Mouse (Mus musculus): ENCODE results near the gene Nxpe5. TPM values are rescaled to one million over a fixed set of nuclear protein-coding genes. Genes with fewer than 3 reads are reported as not detected.

Nxpe5 gene
- polyA plus RNA-seq, 1 experiment from 2014 or later: not detected

- no peak for ATAC-seq (replicated peaks; ENCODE audit: low FRiP score, low TSS enrichment, low read depth)
- 35% methylated on average over 41 of the region's 41 CpGs for WGBS
- peak; percentile 60 for DNase-seq (ENCODE audit: low spot score)
- no peaks in the 10 kb centered on the region for H3K27me3 ChIP-seq (replicated peaks; ENCODE audit: control insufficient read depth, insufficient read depth, low read length)
- H3K4me2 ChIP-seq (ENCODE audit: low read length): peak overlapping the region; percentile 31
- no peak overlapping the region for H3K4me3 ChIP-seq (ENCODE audit: low read depth, low read length)
- no peak overlapping the region for H3K27ac ChIP-seq (ENCODE audit: low read depth)
- peaks cover 1% of the 10 kb centered on the region; the same call in 1 of the 2 replicates for H3K9me3 ChIP-seq (ENCODE audit: control insufficient read depth, low read length)
- no peak overlapping the region for H3K9ac ChIP-seq (ENCODE audit: low read length)
- peaks cover 39% of the 10 kb centered on the region for H3K4me1 ChIP-seq (replicated peaks; ENCODE audit: control insufficient read depth, insufficient read depth, low read length)
- H3K36me3 ChIP-seq (ENCODE audit: control insufficient read depth, insufficient read depth, low read length): peaks cover 12% of the 10 kb centered on the region
Observed at GRCm38 (mm10) chr5:138275216-138276050, 49.7 kb downstream of the Nxpe5 start.

- Histone ChIP-seq H3K36me3 (ENCODE audit: control insufficient read depth, insufficient read depth, low read length) (peaks cover 12% of the 10 kb centered on the region), H3K27me3 (replicated peaks; ENCODE audit: control insufficient read depth, insufficient read depth, low read length) (no peaks in the 10 kb centered on the region), H3K4me2 (ENCODE audit: low read length) (no peak overlapping the region), H3K9ac (ENCODE audit: low read length) (no peak overlapping the region), H3K4me3 (ENCODE audit: low read depth, low read length) (no peak overlapping the region), H3K4me1 (replicated peaks; ENCODE audit: control insufficient read depth, insufficient read depth, low read length) (peaks cover 27% of the 10 kb centered on the region), H3K27ac (ENCODE audit: low read depth) (no peak overlapping the region), H3K9me3 (ENCODE audit: control insufficient read depth, low read length) (peaks cover 8% of the 10 kb centered on the region; the same call in 1 of the 2 replicates)
- DNase-seq (ENCODE audit: low spot score) (peak; percentile 48), ATAC-seq (replicated peaks; ENCODE audit: low FRiP score, low TSS enrichment, low read depth) (no peak)
- WGBS: 79% methylated on average over 7 of the region's 7 CpGs
Observed at GRCm38 (mm10) chr5:138277994-138278393, 52.3 kb downstream of the Nxpe5 start.

- under 1% methylated on average over 56 of the region's 56 CpGs for WGBS
- peak; percentile 99 for ATAC-seq (replicated peaks; ENCODE audit: low FRiP score, low TSS enrichment, low read depth)
Observed at GRCm38 (mm10) chr5:138279585-138280424, 54.1 kb downstream of the Nxpe5 start, which contains the start of the genes Gm43720, Gpc2 and Stag3. Gene Gm43720, minus strand, starts transcription at chr5:138279958. Gene Gpc2, minus strand, starts transcription at chr5:138280005. Gene Stag3, plus strand, starts transcription at chr5:138280240.

GRCm38 (mm10) chr5:138280425-138280768 is 54.7 kb downstream of the Nxpe5 start:
- WGBS: 24% methylated on average over 26 of the region's 26 CpGs
- H3K9ac ChIP-seq (ENCODE audit: low read length): no peak overlapping the region
- peak overlapping the region; percentile 80 for H3K4me2 ChIP-seq (ENCODE audit: low read length)
- ATAC-seq (replicated peaks; ENCODE audit: low FRiP score, low TSS enrichment, low read depth): peak; percentile 6; the same call in 1 of the 2 replicates
- no peak overlapping the region for H3K27ac ChIP-seq (ENCODE audit: low read depth)
- H3K4me3 ChIP-seq (ENCODE audit: low read depth, low read length): peak overlapping the region; percentile 76; the same call in 1 of the 2 replicates
- no peak for DNase-seq (ENCODE audit: low spot score)
- peaks cover 12% of the 10 kb centered on the region for H3K36me3 ChIP-seq (ENCODE audit: control insufficient read depth, insufficient read depth, low read length)
- no peaks in the 10 kb centered on the region for H3K27me3 ChIP-seq (replicated peaks; ENCODE audit: control insufficient read depth, insufficient read depth, low read length)
- H3K9me3 ChIP-seq (ENCODE audit: control insufficient read depth, low read length): peaks cover 8% of the 10 kb centered on the region; the same call in 1 of the 2 replicates
- peaks cover 23% of the 10 kb centered on the region; the same call in 1 of the 2 replicates for H3K4me1 ChIP-seq (replicated peaks; ENCODE audit: control insufficient read depth, insufficient read depth, low read length)

More at GRCm38 (mm10) chr5:138279585-138280424, 54.1 kb downstream of the Nxpe5 start, which contains the start of the genes Gm43720, Gpc2 and Stag3:
- H3K4me2 ChIP-seq (ENCODE audit: low read length): peak within 1 kb of the TSS; percentile 80
- H3K36me3 ChIP-seq (ENCODE audit: control insufficient read depth, insufficient read depth, low read length): peaks cover 12% of the 10 kb centered on the region
- no peaks in the 10 kb centered on the region for H3K27me3 ChIP-seq (replicated peaks; ENCODE audit: control insufficient read depth, insufficient read depth, low read length)
- H3K9ac ChIP-seq (ENCODE audit: low read length): peak within 1 kb of the TSS; percentile 77
- H3K9me3 ChIP-seq (ENCODE audit: control insufficient read depth, low read length): peaks cover 8% of the 10 kb centered on the region; the same call in 1 of the 2 replicates
- peaks cover 27% of the 10 kb centered on the region for H3K4me1 ChIP-seq (replicated peaks; ENCODE audit: control insufficient read depth, insufficient read depth, low read length)
- peak; percentile 97 for DNase-seq (ENCODE audit: low spot score)
- H3K27ac ChIP-seq (ENCODE audit: low read depth): no peak within 1 kb of the TSS
- H3K4me3 ChIP-seq (ENCODE audit: low read depth, low read length): peak within 1 kb of the TSS; percentile 76

GRCm38 (mm10) chr5:138280829-138281228 is 55.1 kb downstream of the Nxpe5 start:
- WGBS: 91% methylated on average over 15 of the region's 15 CpGs
- no peak overlapping the region for H3K27ac ChIP-seq (ENCODE audit: low read depth)
- DNase-seq (ENCODE audit: low spot score): peak; percentile 54
- H3K9ac ChIP-seq (ENCODE audit: low read length): no peak overlapping the region
- H3K4me2 ChIP-seq (ENCODE audit: low read length): 0 out of 2 replicates have a peak overlapping the region, but pooled peaks have one; percentile 80
- no peak for ATAC-seq (replicated peaks; ENCODE audit: low FRiP score, low TSS enrichment, low read depth)
- H3K4me1 ChIP-seq (replicated peaks; ENCODE audit: control insufficient read depth, insufficient read depth, low read length): peaks cover 20% of the 10 kb centered on the region; the same call in 1 of the 2 replicates
- H3K9me3 ChIP-seq (ENCODE audit: control insufficient read depth, low read length): peaks cover 8% of the 10 kb centered on the region; the same call in 1 of the 2 replicates
- H3K4me3 ChIP-seq (ENCODE audit: low read depth, low read length): no peak overlapping the region
- H3K36me3 ChIP-seq (ENCODE audit: control insufficient read depth, insufficient read depth, low read length): peaks cover 12% of the 10 kb centered on the region
- no peaks in the 10 kb centered on the region for H3K27me3 ChIP-seq (replicated peaks; ENCODE audit: control insufficient read depth, insufficient read depth, low read length)

GRCm38 (mm10) chr5:138281798-138282197 is 56.1 kb downstream of the Nxpe5 start:
- DNase-seq (ENCODE audit: low spot score) (peak; percentile 42), ATAC-seq (replicated peaks; ENCODE audit: low FRiP score, low TSS enrichment, low read depth) (no peak)
- H3K27ac ChIP-seq (ENCODE audit: low read depth): no peak overlapping the region
- peaks cover 8% of the 10 kb centered on the region; the same call in 1 of the 2 replicates for H3K9me3 ChIP-seq (ENCODE audit: control insufficient read depth, low read length)
- H3K27me3 ChIP-seq (replicated peaks; ENCODE audit: control insufficient read depth, insufficient read depth, low read length): no peaks in the 10 kb centered on the region
- no peak overlapping the region for H3K9ac ChIP-seq (ENCODE audit: low read length)
- no peak overlapping the region for H3K4me3 ChIP-seq (ENCODE audit: low read depth, low read length)
- no peak overlapping the region for H3K4me2 ChIP-seq (ENCODE audit: low read length)
- H3K36me3 ChIP-seq (ENCODE audit: control insufficient read depth, insufficient read depth, low read length): peaks cover 7% of the 10 kb centered on the region
- 89% methylated on average over 2 of the region's 2 CpGs for WGBS
- H3K4me1 ChIP-seq (replicated peaks; ENCODE audit: control insufficient read depth, insufficient read depth, low read length): peaks cover 13% of the 10 kb centered on the region; the same call in 1 of the 2 replicates

- DNase-seq (ENCODE audit: low spot score) (peak; percentile 24), ATAC-seq (replicated peaks; ENCODE audit: low FRiP score, low TSS enrichment, low read depth) (no peak)
- peaks cover 8% of the 10 kb centered on the region; the same call in 1 of the 2 replicates for H3K4me1 ChIP-seq (replicated peaks; ENCODE audit: control insufficient read depth, insufficient read depth, low read length)
- no peaks in the 10 kb centered on the region for H3K36me3 ChIP-seq (ENCODE audit: control insufficient read depth, insufficient read depth, low read length)
- 57% methylated on average over 1 of the region's 1 CpGs for whole genome bisulfite sequencing
- no peak overlapping the region for H3K9ac ChIP-seq (ENCODE audit: low read length)
- no peak overlapping the region for H3K4me2 ChIP-seq (ENCODE audit: low read length)
- H3K27me3 ChIP-seq (replicated peaks; ENCODE audit: control insufficient read depth, insufficient read depth, low read length): no peaks in the 10 kb centered on the region
- no peak overlapping the region for H3K27ac ChIP-seq (ENCODE audit: low read depth)
- no peak overlapping the region for H3K4me3 ChIP-seq (ENCODE audit: low read depth, low read length)
- peaks cover 8% of the 10 kb centered on the region; the same call in 1 of the 2 replicates for H3K9me3 ChIP-seq (ENCODE audit: control insufficient read depth, low read length)
Observed at GRCm38 (mm10) chr5:138283540-138283939, 57.8 kb downstream of the Nxpe5 start.

GRCm38 (mm10) chr5:138287861-138288260 is 62.2 kb downstream of the Nxpe5 start:
- Histone ChIP-seq H3K36me3 (ENCODE audit: control insufficient read depth, insufficient read depth, low read length) (no peaks in the 10 kb centered on the region), H3K4me2 (ENCODE audit: low read length) (no peak overlapping the region), H3K4me1 (replicated peaks; ENCODE audit: control insufficient read depth, insufficient read depth, low read length) (no peaks in the 10 kb centered on the region), H3K4me3 (ENCODE audit: low read depth, low read length) (no peak overlapping the region), H3K9ac (ENCODE audit: low read length) (no peak overlapping the region), H3K27ac (ENCODE audit: low read depth) (no peak overlapping the region), H3K27me3 (replicated peaks; ENCODE audit: control insufficient read depth, insufficient read depth, low read length) (no peaks in the 10 kb centered on the region), H3K9me3 (ENCODE audit: control insufficient read depth, low read length) (no peaks in the 10 kb centered on the region)
- 72% methylated on average over 3 of the region's 3 CpGs for WGBS
- DNase-seq (ENCODE audit: low spot score) (peak; percentile 49), ATAC-seq (replicated peaks; ENCODE audit: low FRiP score, low TSS enrichment, low read depth) (no peak)

All from intestine, embryonic 14.5 days (tissue).